Mouse (Mus musculus): ENCODE data around the gene Ttc6.

Gene Ttc6

GRCm38 (mm10) chr12:57662986-57663674, 99.2 kb downstream of the Ttc6 start:
- DNase-seq (ENCODE audit: low spot score in 2 of 2) = no peak

GRCm38 (mm10) chr12:57672414-57672813, 108.5 kb downstream of the Ttc6 start:
- no peak for DNase-seq (ENCODE audit: low spot score in 2 of 2)

GRCm38 (mm10) chr12:57684967-57685423, 121.1 kb downstream of the Ttc6 start:
- no peak for DNase-seq (ENCODE audit: low spot score in 2 of 2)

- no peak for DNase-seq (ENCODE audit: low spot score in 2 of 2)
Observed at GRCm38 (mm10) chr12:57709966-57710365, 146.1 kb downstream of the Ttc6 start.

GRCm38 (mm10) chr12:57764720-57765119, 200.8 kb downstream of the Ttc6 start:
- no peak for DNase-seq (ENCODE audit: low spot score in 2 of 2)

GRCm38 (mm10) chr12:57776290-57776997, 212.5 kb downstream of the Ttc6 start:
- peak; percentile 30 to 36 for DNase-seq (ENCODE audit: low spot score in 2 of 2)

GRCm38 (mm10) chr12:57781926-57782325, 218.0 kb downstream of the Ttc6 start:
- no peak for DNase-seq (ENCODE audit: low spot score in 2 of 2)

- peak; percentile 11 to 16 for DNase-seq (ENCODE audit: low spot score in 2 of 2)
Observed at GRCm38 (mm10) chr12:57787471-57787870, 223.6 kb downstream of the Ttc6 start.
